In genomic region chr14:33539559-33540167, GRCm38 (mm10) we compare ENCODE assay signal across 18 mouse cellular contexts. TPM values are rescaled to one million over a fixed set of nuclear protein-coding genes. Genes with fewer than 3 reads are reported as not detected.
"Had no signal": no experiment of that assay in that cellular context is flagged by ENCODE, and none has a peak within 500 bp of the region (broad histone marks: within the 10 kb centered on the region; RNA-seq: fewer than 3 reads in every experiment).

No protein-coding gene starts in this region.

- H3K36me3 ChIP-seq: limb, embryonic 12.5 days; liver, embryonic 13.5 days; lung, embryonic 15.5 days; neural tube, embryonic 12.5 days had no signal

- H3K27ac ChIP-seq: layer of hippocampus, adult 2 months; limb, embryonic 12.5 days; liver, embryonic 13.5 days; lung, embryonic 15.5 days; macrophage; neural tube, embryonic 12.5 days had no signal

- H3K4me3 ChIP-seq: layer of hippocampus, adult 2 months; limb, embryonic 12.5 days; liver, embryonic 13.5 days; lung, embryonic 15.5 days; megakaryocyte, embryonic 14.5 days; myocyte; neural tube, embryonic 12.5 days had no signal

- H3K9ac ChIP-seq: limb, embryonic 12.5 days; liver, embryonic 13.5 days; liver, postnatal 0 days; lung, embryonic 15.5 days; neural tube, embryonic 12.5 days had no signal

- H3K4me1 ChIP-seq: limb, embryonic 12.5 days; liver, embryonic 13.5 days; lung, embryonic 15.5 days; megakaryocyte, embryonic 14.5 days; neural tube, embryonic 12.5 days had no signal

- H3K9me3 ChIP-seq: limb, embryonic 12.5 days; liver, embryonic 13.5 days; lung, embryonic 15.5 days; neural tube, embryonic 12.5 days had no signal

- H3K27me3 ChIP-seq: limb, embryonic 12.5 days; liver, embryonic 13.5 days; lung, embryonic 15.5 days; neural tube, embryonic 12.5 days had no signal

- DNase-seq: kidney, adult 8-10 months; kidney, postnatal 10 days; liver; liver, embryonic 13.5 days; liver, postnatal 0 days; lung, postnatal 14 days; right cerebral cortex, adult 18-20 months; spleen, adult 18-20 months; thymus, adult 2 months; thymus, postnatal 25 days had no signal

- ATAC-seq: intestine, postnatal 0 days; liver, postnatal 0 days had no signal

- H3K4me2 ChIP-seq: limb, embryonic 12.5 days; liver, embryonic 13.5 days; lung, embryonic 15.5 days; neural tube, embryonic 12.5 days had no signal

RNA-seq across cellular contexts. Expression of gene Ptpn20, which starts 49.3 kb away (rescaled TPM):
- polyA plus RNA-seq: limb, embryonic 12.5 days; macrophage; myocyte; thymus, adult 2 months had no signal
